Comparison of ENCODE assay signal across 26 mouse cellular contexts in genomic region chr14:79223431-79224036, GRCm38 (mm10). TPM values are rescaled to one million over a fixed set of nuclear protein-coding genes. Genes with fewer than 3 reads are reported as not detected.
DNase-seq lines count a peak whose midpoint lies in the region; ATAC-seq and TF ChIP-seq lines count a peak whose summit lies in the region.
"Had no signal": no experiment of that assay in that cellular context is flagged by ENCODE, and none has a peak within 500 bp of the region (broad histone marks: within the 10 kb centered on the region; RNA-seq: fewer than 3 reads in every experiment).

No protein-coding gene starts in this region.

- H3K4me3 ChIP-seq in left cerebral cortex, adult 2 months = no peak overlapping the region
- no peak overlapping the region for H3K4me3 ChIP-seq in liver, embryonic 12.5 days
- H3K4me3 ChIP-seq: embryonic facial prominence, embryonic 12.5 days; forebrain, embryonic 12.5 days; heart, embryonic 13.5 days; hindbrain, embryonic 15.5 days had no signal

- no peaks in the 10 kb centered on the region for H3K4me1 ChIP-seq in liver, embryonic 12.5 days
- H3K4me1 ChIP-seq: embryonic facial prominence, embryonic 12.5 days; forebrain, embryonic 12.5 days; hindbrain, embryonic 15.5 days had no signal

- no peak for ATAC-seq in liver, embryonic 12.5 days
- ATAC-seq: CD4-positive, CD25-positive, alpha-beta regulatory T cell, adult 4 months had no signal

- H3K9ac ChIP-seq in liver, embryonic 12.5 days = no peak overlapping the region
- H3K9ac ChIP-seq: embryonic facial prominence, embryonic 12.5 days; forebrain, embryonic 12.5 days; heart, embryonic 13.5 days; hindbrain, embryonic 15.5 days had no signal

- WGBS in liver, embryonic 12.5 days (ENCODE audit: insufficient replicate concordance) = 77% methylated on average over 12 of the region's 12 CpGs

- intact Hi-C loops in left cerebral cortex, adult 2 months (cut with DNase I) = no loop called here
- intact Hi-C loops in left cerebral cortex, postnatal 4 days (cut with DNase I) = no loop called here

- H3K27ac ChIP-seq in left cerebral cortex, adult 2 months = peak overlapping the region; percentile 61; the same call in 1 of the 2 replicates
- no peak overlapping the region for H3K27ac ChIP-seq in liver, embryonic 12.5 days
- H3K27ac ChIP-seq: embryonic facial prominence, embryonic 12.5 days; forebrain, embryonic 12.5 days; heart, embryonic 13.5 days; hindbrain, embryonic 15.5 days had no signal

- no peaks in the 10 kb centered on the region for H3K9me3 ChIP-seq in liver, embryonic 12.5 days (replicated peaks)
- H3K9me3 ChIP-seq: embryonic facial prominence, embryonic 12.5 days; forebrain, embryonic 12.5 days; G1E; heart, embryonic 13.5 days; hindbrain, embryonic 15.5 days had no signal

- H3K36me3 ChIP-seq in liver, embryonic 12.5 days = no peaks in the 10 kb centered on the region
- H3K36me3 ChIP-seq: embryonic facial prominence, embryonic 12.5 days; forebrain, embryonic 12.5 days; G1E; heart, embryonic 13.5 days; hindbrain, embryonic 15.5 days had no signal

- H3K4me2 ChIP-seq in liver, embryonic 12.5 days = no peak overlapping the region
- H3K4me2 ChIP-seq: embryonic facial prominence, embryonic 12.5 days; forebrain, embryonic 12.5 days; heart, embryonic 13.5 days; hindbrain, embryonic 15.5 days had no signal

- peak; percentile 71 for DNase-seq in heart, adult 11 months
- DNase-seq in heart, adult 8-10 months (ENCODE audit: low spot score) = no peak
- no peak for DNase-seq in left cerebral cortex, adult 2 months (ENCODE audit: extremely low spot score in 1 of 2, low spot score in 2 of 2)
- no peak for DNase-seq in left cerebral cortex, postnatal 4 days
- DNase-seq in right cerebral cortex, postnatal 10 days (ENCODE audit: low spot score in 2 of 2) = peak; percentile 71 to 81
- no peak for DNase-seq in right cerebral cortex, postnatal 14 days
- DNase-seq: adrenal gland, adult 8-10 months; adrenal gland, postnatal 36 days; cerebellum, adult 11-12 months; cerebellum, adult 9-10 months; gastrocnemius, postnatal 14 days; heart, postnatal 36 days had no signal

- TF ChIP-seq CTCF in left cerebral cortex, adult 2 months (IDR thresholded peaks at IDR 0.05) = no peak

- no peaks in the 10 kb centered on the region for H3K27me3 ChIP-seq in liver, embryonic 12.5 days (replicated peaks)
- H3K27me3 ChIP-seq: embryonic facial prominence, embryonic 12.5 days; forebrain, embryonic 12.5 days; hindbrain, embryonic 15.5 days had no signal

RNA-seq across cellular contexts. Expression of gene Zfp957, which starts 23.6 kb away (rescaled TPM):
- total RNA-seq in heart, adult 8-10 months (2022) = not detected
- not detected for total RNA-seq in left cerebral cortex, adult 2 months (2021)
- not detected for total RNA-seq in left cerebral cortex, postnatal 4 days (2021)
- not detected in 2 replicates for polyA plus RNA-seq in liver, embryonic 12.5 days (2016; fragmentation: Nextera tagmentation; extraction: Ambion mirVana)
- total RNA-seq: adrenal gland, postnatal 36 days; G1E; gastrocnemius, adult 18-20 months; gastrocnemius, postnatal 14 days; heart, postnatal 36 days had no signal
- polyA plus RNA-seq: brain, embryonic 14.5 days; CD4-positive, CD25-positive, alpha-beta regulatory T cell, adult 4 months; cortical plate, adult 2 months; embryonic facial prominence, embryonic 12.5 days; forebrain, embryonic 12.5 days; frontal cortex, adult 2 months; G1E; gonadal fat pad, adult 2 months; heart, embryonic 13.5 days; heart, postnatal 0 days; hindbrain, embryonic 11.5 days; hindbrain, embryonic 15.5 days had no signal

Comparison
In these comparisons a context has a peak if more than half of its experiments do, and no peak if none do; other contexts are left out.
1. DNase-seq: peak in heart, adult 11 months (single experiment) and right cerebral cortex, postnatal 10 days (2 of 2); none in heart, adult 8-10 months (single experiment), left cerebral cortex, adult 2 months (0 of 2), left cerebral cortex, postnatal 4 days (single experiment) and right cerebral cortex, postnatal 14 days (single experiment).